Mouse (Mus musculus) liver, embryonic 15.5 days (tissue): Measurements from ENCODE around the gene Map2k3. TPM values are rescaled to one million over a fixed set of nuclear protein-coding genes. Genes with fewer than 3 reads are reported as not detected.

ENCODE experiments used
- ATAC-seq: fragments of 200-750 bp; cut with Nextera tagmentation; 2 replicates; pipeline ENCODE4 v1.8.0; 2017; ENCODE audit warnings: moderate number of reproducible peaks, mild to moderate bottlenecking, moderate library complexity; ENCODE audit not compliant: insufficient read depth
- H3K27ac ChIP-seq: fragments of 300-500 bp; sonication (generic); replicated peaks from 2 replicates; pipeline ENCODE4 v1.5.1; 2015; ENCODE audit warnings: mild to moderate bottlenecking, inconsistent platforms
- H3K27me3 ChIP-seq: fragments of 300-500 bp; sonication (generic); 2 replicates; pipeline ENCODE4 v1.6.1; 2015; ENCODE audit warnings: mild to moderate bottlenecking, inconsistent platforms
- H3K36me3 ChIP-seq: fragments of 300-500 bp; sonication (generic); replicated peaks from 2 replicates; pipeline ENCODE4 v1.6.1; 2015; ENCODE audit warnings: moderate library complexity, mild to moderate bottlenecking, inconsistent platforms
- H3K4me1 ChIP-seq: fragments of 300-500 bp; sonication (generic); replicated peaks from 2 replicates; pipeline ENCODE4 v1.6.1; 2015; ENCODE audit warnings: inconsistent platforms
- H3K4me2 ChIP-seq: fragments of 300-500 bp; sonication (generic); 2 replicates; pipeline ENCODE4 v1.6.1; 2015; ENCODE audit warnings: moderate library complexity, mild to moderate bottlenecking, inconsistent platforms
- H3K4me3 ChIP-seq: fragments of 300-500 bp; sonication (generic); replicated peaks from 2 replicates; pipeline ENCODE4 v1.5.1; 2015; ENCODE audit warnings: mild to moderate bottlenecking, inconsistent platforms
- H3K9ac ChIP-seq: fragments of 300-500 bp; sonication (generic); 2 replicates; pipeline ENCODE4 v1.6.1; 2015; ENCODE audit warnings: moderate library complexity, mild to moderate bottlenecking, inconsistent platforms
- H3K9me3 ChIP-seq: fragments of 300-500 bp; sonication (generic); replicated peaks from 2 replicates; pipeline ENCODE4 v1.6.1; 2016; ENCODE audit warnings: inconsistent platforms
- WGBS: fragments of 180-500 bp; shearing (Covaris S2); methylation state at CpG from one replicate; pipeline ENCODE4 v1.1.7; 2015; ENCODE audit warnings: mixed read lengths; ENCODE audit not compliant: insufficient replicate concordance; 5-methylcytosine and 5-hydroxymethylcytosine counted together
- polyA plus RNA-seq: library from polyadenylated mRNA; unstranded; fragments of >200 nt; fragmentation: Nextera tagmentation; extraction: Ambion mirVana; gene quantifications from 2 replicates; pipeline ENCODE4 v1.2.1, GENCODE M21; 2015

The Map2k3 gene
- polyA plus RNA-seq, 1 experiment from 2014 or later, result 142 TPM

- Histone ChIP-seq H3K36me3 (peaks cover 70% of the 10 kb centered on the region), H3K4me3 (no peak overlapping the region), H3K27ac (peak overlapping the region; percentile 51), H3K9ac (no peak overlapping the region), H3K27me3 (no peaks in the 10 kb centered on the region), H3K4me2 (no peak overlapping the region), H3K9me3 (no peaks in the 10 kb centered on the region), H3K4me1 (peaks cover 95% of the 10 kb centered on the region)
- no peak for ATAC-seq
- WGBS, result 74% methylated on average over 3 of the region's 3 CpGs
These were observed 7.7 kb downstream of the Map2k3 start for GRCm38 (mm10) chr11:60939487-60939886.

DNA sequence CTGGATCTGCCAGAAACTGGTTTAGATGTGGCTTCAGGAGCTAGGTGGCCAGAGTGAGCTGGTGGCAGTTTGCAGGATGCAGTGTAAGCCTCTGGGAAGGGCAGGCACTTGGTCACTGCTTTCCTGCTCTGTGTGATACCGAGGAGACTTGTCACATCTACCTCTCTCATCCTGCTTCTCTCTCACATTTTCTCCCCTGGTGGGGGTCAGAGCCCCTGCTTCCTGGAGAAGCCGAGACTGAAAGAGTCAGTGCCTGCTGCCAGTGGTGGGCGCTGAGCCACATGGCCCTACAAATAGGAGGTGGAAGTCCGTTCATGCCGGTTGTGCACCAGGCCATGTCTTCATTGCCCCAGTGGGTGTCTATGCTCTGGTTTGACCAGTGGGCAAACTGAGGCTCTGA lies 8.7 kb downstream of the Map2k3 start:
- H3K4me1 ChIP-seq, result peaks cover 86% of the 10 kb centered on the region
- 0 out of 2 replicates have a peak overlapping the region, but pooled peaks have one; percentile 74 for H3K4me2 ChIP-seq
- no peak for ATAC-seq
- no peak overlapping the region for H3K9ac ChIP-seq
- WGBS, result 89% methylated on average over 5 of the region's 5 CpGs
- peaks cover 80% of the 10 kb centered on the region for H3K36me3 ChIP-seq
- H3K4me3 ChIP-seq, result no peak overlapping the region
- no peaks in the 10 kb centered on the region for H3K9me3 ChIP-seq
- H3K27me3 ChIP-seq, result no peaks in the 10 kb centered on the region
- H3K27ac ChIP-seq, result peak overlapping the region; percentile 51; the same call in 1 of the 2 replicates

GRCm38 (mm10) chr11:60941370-60941769 lies 9.5 kb downstream of the Map2k3 start:
- peak overlapping the region; percentile 45 for H3K9ac ChIP-seq
- peak overlapping the region; percentile 74 for H3K4me2 ChIP-seq

DNA sequence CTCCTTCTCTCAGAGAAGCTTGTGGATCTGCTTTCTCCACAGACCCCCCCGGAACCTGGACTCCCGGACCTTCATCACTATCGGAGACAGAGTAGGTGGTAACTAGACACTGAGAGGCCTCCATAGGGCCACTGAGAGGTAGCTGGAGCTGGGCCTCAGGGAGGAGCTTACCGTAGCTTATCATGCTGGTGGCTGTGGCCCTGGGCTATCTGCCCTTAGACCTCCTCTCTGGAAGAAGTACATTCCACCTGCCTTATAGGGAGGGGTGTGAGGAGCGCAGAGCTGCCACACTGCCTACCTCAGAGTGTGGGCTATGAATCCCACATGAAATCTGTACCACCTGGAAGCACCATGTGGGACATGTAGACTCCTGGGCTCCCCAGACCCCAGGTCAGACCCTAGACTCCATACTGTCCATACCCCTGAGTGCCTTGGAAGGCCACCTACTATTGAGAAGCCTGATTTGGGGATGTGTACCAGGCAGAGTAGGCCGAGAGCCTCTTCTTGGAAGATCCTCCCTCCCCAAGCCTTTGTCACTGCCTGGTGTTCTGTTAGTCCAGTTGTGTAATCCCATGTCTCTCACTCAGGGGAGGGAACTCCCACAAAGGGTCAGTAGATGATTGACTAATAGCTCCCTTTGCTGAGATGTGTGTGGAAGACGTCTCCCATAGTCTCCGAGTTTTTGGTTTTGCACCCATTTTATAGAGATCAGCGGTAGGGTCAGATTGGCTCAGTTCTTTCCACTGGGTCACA lies 10.6 kb downstream of the Map2k3 start:
- peaks cover 66% of the 10 kb centered on the region for H3K4me1 ChIP-seq

More at GRCm38 (mm10) chr11:60941370-60941769, 9.5 kb downstream of the Map2k3 start:
- Histone ChIP-seq H3K27me3 (no peaks in the 10 kb centered on the region), H3K4me1 (peaks cover 77% of the 10 kb centered on the region), H3K4me3 (peak overlapping the region; percentile 44), H3K36me3 (peaks cover 89% of the 10 kb centered on the region), H3K9me3 (no peaks in the 10 kb centered on the region), H3K27ac (peak overlapping the region; percentile 87)
- 64% methylated on average over 9 of the region's 9 CpGs for WGBS
- ATAC-seq, result peak; percentile 61

GRCm38 (mm10) chr11:60945003-60945402 lies 13.2 kb downstream of the Map2k3 start:
- WGBS, result 80% methylated on average over 4 of the region's 4 CpGs
- Histone ChIP-seq H3K27me3 (no peaks in the 10 kb centered on the region), H3K9me3 (no peaks in the 10 kb centered on the region), H3K4me1 (peaks cover 41% of the 10 kb centered on the region), H3K36me3 (peaks cover 91% of the 10 kb centered on the region), H3K27ac (no peak overlapping the region), H3K4me3 (no peak overlapping the region), H3K9ac (no peak overlapping the region), H3K4me2 (no peak overlapping the region)
- no peak for ATAC-seq

More for the DNA sequence above, 10.6 kb downstream of the Map2k3 start:
- H3K27ac ChIP-seq, result peak overlapping the region; percentile 87
- H3K9ac ChIP-seq, result peak overlapping the region; percentile 45
- H3K27me3 ChIP-seq, result no peaks in the 10 kb centered on the region
- H3K4me2 ChIP-seq, result peak overlapping the region; percentile 74
- peaks cover 89% of the 10 kb centered on the region for H3K36me3 ChIP-seq
- peak; percentile 89 for ATAC-seq
- 44% methylated on average over 9 of the region's 9 CpGs for WGBS
- H3K4me3 ChIP-seq, result peak overlapping the region; percentile 44
- no peaks in the 10 kb centered on the region for H3K9me3 ChIP-seq

DNA sequence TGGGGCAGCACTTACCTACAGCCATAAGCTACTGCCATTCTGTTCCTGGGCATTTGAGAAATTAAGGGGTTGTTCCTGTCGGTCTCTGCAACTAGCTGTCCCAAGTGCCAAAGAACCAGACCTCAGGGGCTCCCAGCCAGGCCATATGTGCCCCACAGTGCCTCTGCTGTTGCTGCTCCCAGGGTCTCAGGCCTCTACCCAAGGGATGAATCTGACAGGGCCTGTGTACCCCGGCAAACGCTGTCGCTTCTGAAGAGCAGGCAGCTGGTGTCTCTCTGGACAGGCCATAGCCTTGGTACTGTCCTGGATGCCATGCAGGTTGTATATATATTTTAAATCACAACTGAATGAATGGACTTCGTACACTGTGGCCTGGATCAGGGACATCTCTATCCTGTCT lies 20.1 kb downstream of the Map2k3 start:
- Histone ChIP-seq H3K36me3 (peaks cover 67% of the 10 kb centered on the region), H3K9me3 (no peaks in the 10 kb centered on the region), H3K27me3 (no peaks in the 10 kb centered on the region), H3K4me3 (no peak overlapping the region), H3K4me1 (peaks cover 10% of the 10 kb centered on the region), H3K4me2 (no peak overlapping the region), H3K27ac (no peak overlapping the region), H3K9ac (no peak overlapping the region)
- no peak for ATAC-seq
- 90% methylated on average over 5 of the region's 5 CpGs for WGBS

GRCm38 (mm10) chr11:60952362-60952761 lies 20.5 kb downstream of the Map2k3 start:
- Histone ChIP-seq H3K4me3 (no peak overlapping the region), H3K27ac (no peak overlapping the region), H3K9me3 (no peaks in the 10 kb centered on the region), H3K4me2 (no peak overlapping the region), H3K36me3 (peaks cover 63% of the 10 kb centered on the region), H3K4me1 (peaks cover 10% of the 10 kb centered on the region), H3K27me3 (no peaks in the 10 kb centered on the region; the same call in 1 of the 2 replicates), H3K9ac (no peak overlapping the region)
- no peak for ATAC-seq
- WGBS, result 94% methylated on average over 3 of the region's 3 CpGs

GRCm38 (mm10) chr11:60952986-60953385 lies 21.2 kb downstream of the Map2k3 start:
- Histone ChIP-seq H3K4me1 (peaks cover 10% of the 10 kb centered on the region), H3K4me2 (no peak overlapping the region), H3K36me3 (peaks cover 57% of the 10 kb centered on the region), H3K9ac (no peak overlapping the region), H3K27me3 (no peaks in the 10 kb centered on the region; the same call in 1 of the 2 replicates), H3K9me3 (no peaks in the 10 kb centered on the region), H3K27ac (no peak overlapping the region), H3K4me3 (no peak overlapping the region)
- ATAC-seq, result no peak
- WGBS, result 89% methylated on average over 6 of the region's 6 CpGs

GRCm38 (mm10) chr11:60953803-60954202 lies 22.0 kb downstream of the Map2k3 start:
- H3K27ac ChIP-seq, result 0 out of 2 replicates have a peak overlapping the region, but pooled peaks have one; percentile 11
- ATAC-seq, result peak; percentile 81
- WGBS, result 17% methylated on average over 15 of the region's 15 CpGs
- no peak overlapping the region for H3K4me2 ChIP-seq
- H3K9ac ChIP-seq, result no peak overlapping the region
- H3K4me1 ChIP-seq, result peaks cover 10% of the 10 kb centered on the region
- no peaks in the 10 kb centered on the region for H3K9me3 ChIP-seq
- H3K27me3 ChIP-seq, result peaks cover 3% of the 10 kb centered on the region; the same call in 1 of the 2 replicates
- peaks cover 48% of the 10 kb centered on the region for H3K36me3 ChIP-seq
- H3K4me3 ChIP-seq, result no peak overlapping the region

DNA sequence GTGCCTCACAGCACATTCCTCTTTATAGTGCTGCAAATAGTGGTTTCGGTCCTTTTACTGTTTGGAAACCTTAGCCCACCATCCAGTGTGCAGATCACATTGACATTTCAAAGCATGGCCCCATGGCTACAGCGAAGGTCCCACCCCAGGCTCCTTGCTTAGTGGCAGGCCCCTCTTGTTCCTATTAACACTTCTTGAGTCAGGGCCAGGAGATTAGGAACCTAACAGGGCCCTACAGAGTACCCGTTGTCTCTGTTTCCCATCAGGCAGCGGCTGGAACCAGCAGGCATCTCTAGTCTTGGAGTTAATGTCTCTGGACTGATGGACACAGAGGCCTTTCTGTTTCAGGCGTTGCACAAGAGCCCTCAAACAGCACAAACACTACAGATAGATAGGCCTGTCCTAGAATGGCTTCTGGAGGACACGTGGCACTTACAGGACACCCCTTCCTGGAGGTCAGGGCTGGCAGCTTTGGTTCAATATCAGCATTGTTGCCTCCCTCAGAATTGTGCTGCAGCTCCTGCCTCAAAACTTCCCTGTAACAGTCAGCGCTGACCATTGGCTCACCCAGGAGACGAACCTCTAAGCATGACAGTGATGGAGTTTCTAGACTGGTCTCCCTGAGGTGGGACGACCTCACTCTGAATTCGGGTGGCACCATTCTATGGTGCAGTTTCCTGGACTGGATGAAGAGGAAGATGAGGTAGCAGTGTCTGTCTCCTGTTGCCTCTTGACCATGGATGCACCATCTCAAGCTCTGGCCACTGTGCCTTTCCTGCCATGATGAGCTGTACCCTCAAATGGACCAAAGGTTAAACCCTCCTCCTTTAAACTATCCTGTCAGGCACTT lies 22.6 kb downstream of the Map2k3 start:
- Histone ChIP-seq H3K4me3 (no peak overlapping the region), H3K36me3 (peaks cover 42% of the 10 kb centered on the region), H3K4me1 (peaks cover 10% of the 10 kb centered on the region), H3K27me3 (peaks cover 3% of the 10 kb centered on the region; the same call in 1 of the 2 replicates), H3K9me3 (no peaks in the 10 kb centered on the region), H3K4me2 (no peak overlapping the region), H3K27ac (0 out of 2 replicates have a peak overlapping the region, but pooled peaks have one; percentile 11), H3K9ac (no peak overlapping the region)
- peak; percentile 29; the same call in 1 of the 2 replicates for ATAC-seq
- 79% methylated on average over 10 of the region's 10 CpGs for WGBS
